Mouse (Mus musculus): ENCODE results near the gene Zswim8.

DNA sequence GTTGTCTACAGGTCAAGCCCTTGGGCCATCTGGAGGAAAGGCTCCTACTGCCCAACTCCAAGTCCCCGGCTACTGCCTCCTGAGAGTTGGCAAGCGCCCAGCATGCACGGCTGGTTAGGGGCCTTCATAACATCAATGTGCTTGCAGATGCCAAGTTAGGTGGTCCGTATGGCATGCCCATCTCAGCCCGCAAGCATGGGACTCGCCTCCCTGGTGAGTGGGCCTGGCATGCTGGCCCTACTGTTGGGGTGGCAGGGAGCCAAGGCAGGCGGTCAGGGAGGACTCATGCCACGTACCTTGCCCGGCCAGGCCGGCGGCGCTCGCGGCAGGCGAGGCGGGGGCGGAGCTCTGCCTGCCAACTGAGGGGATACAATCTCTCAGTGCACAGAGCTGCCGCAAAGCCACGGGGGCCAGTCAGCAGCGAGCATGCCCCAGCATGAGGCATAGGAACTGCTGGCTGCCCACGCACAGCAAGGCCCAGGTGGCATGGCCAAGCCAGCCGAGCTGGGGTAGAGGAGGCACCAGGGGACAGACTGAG is 50.1 kb downstream of the Zswim8 start:
- TF ChIP-seq CTCF (IDR thresholded peaks at IDR 0.05; ENCODE audit: low read depth, low read length): no peak
- no peak for TF ChIP-seq GATA1 (IDR thresholded peaks at IDR 0.05; ENCODE audit: borderline replicate concordance, low read length)
- TF ChIP-seq POLR2AphosphoS5 (IDR thresholded peaks at IDR 0.05; ENCODE audit: insufficient replicate concordance, low read depth, low read length): no peak
- no peak for TF ChIP-seq TAL1 (conservative IDR thresholded peaks at IDR 0.05; ENCODE audit: low read depth, low read length)
- no peak for TF ChIP-seq GATA2 (IDR thresholded peaks at IDR 0.05; ENCODE audit: borderline replicate concordance, low read depth, low read length)
